Mouse (Mus musculus) lung, embryonic 14.5 days (tissue): ENCODE results near the gene Maml2. TPM values are rescaled to one million over a fixed set of nuclear protein-coding genes. Genes with fewer than 3 reads are reported as not detected.

Experiments
- ATAC-seq: fragments of 200-750 bp; cut with Nextera tagmentation; 2 replicates; pipeline ENCODE4 v1.8.0; 2017; ENCODE audit warnings: mild to moderate bottlenecking, moderate TSS enrichment, moderate library complexity; ENCODE audit not compliant: insufficient read depth
- DNase-seq: peaks from one replicate; pipeline ENCODE4 v3.0.0-alpha.2; 2015
- H3K27ac ChIP-seq: fragments of 300-500 bp; sonication (generic); 2 replicates; pipeline ENCODE4 v1.5.1; 2014; ENCODE audit warnings: low read depth, mild to moderate bottlenecking, moderate library complexity
- H3K27me3 ChIP-seq: fragments of 300-500 bp; sonication (generic); 2 replicates; pipeline ENCODE4 v1.6.1; 2014; ENCODE audit warnings: low read length, control low read depth; ENCODE audit not compliant: insufficient read depth
- H3K36me3 ChIP-seq: fragments of 300-500 bp; sonication (generic); 2 replicates; pipeline ENCODE4 v1.6.1; 2014; ENCODE audit warnings: control low read depth; ENCODE audit not compliant: insufficient read depth
- H3K4me1 ChIP-seq: fragments of 300-500 bp; sonication (generic); 2 replicates; pipeline ENCODE4 v1.6.1; 2014; ENCODE audit warnings: antibody characterized with exemption, control low read depth; ENCODE audit not compliant: insufficient read depth
- H3K4me2 ChIP-seq: fragments of 300-500 bp; sonication (generic); 2 replicates; pipeline ENCODE4 v1.6.1; 2014; ENCODE audit warnings: mild to moderate bottlenecking
- H3K4me3 ChIP-seq: fragments of 300-500 bp; sonication (generic); 2 replicates; pipeline ENCODE4 v1.5.1; 2014; ENCODE audit warnings: low read depth, low read length
- H3K9ac ChIP-seq: fragments of 300-500 bp; sonication (generic); 2 replicates; pipeline ENCODE4 v1.6.1; 2014
- H3K9me3 ChIP-seq: fragments of 300-500 bp; sonication (generic); 2 replicates; pipeline ENCODE4 v1.6.1; 2016; ENCODE audit warnings: low read depth, low read length, control low read depth
- CTCF ChIP-seq: IDR thresholded peaks from 2 replicates; pipeline ENCODE4 v1.5.1; 2016; ENCODE audit warnings: antibody characterized with exemption, low read depth
- WGBS: fragments of 180-500 bp; shearing (Covaris S2); extraction: QIAGEN DNeasy Blood & Tissue Kit; methylation state at CpG from one replicate; pipeline ENCODE4 v1.1.7; 2014; 5-methylcytosine and 5-hydroxymethylcytosine counted together
- polyA plus RNA-seq: library from polyadenylated mRNA; unstranded; fragments of >200 nt; fragmentation: Nextera tagmentation; extraction: Ambion mirVana; gene quantifications from 2 replicates; pipeline ENCODE4 v1.2.1, GENCODE M21; 2014

The Maml2 gene
- polyA plus RNA-seq, 1 experiment from 2014 or later: 12.3 TPM

DNA sequence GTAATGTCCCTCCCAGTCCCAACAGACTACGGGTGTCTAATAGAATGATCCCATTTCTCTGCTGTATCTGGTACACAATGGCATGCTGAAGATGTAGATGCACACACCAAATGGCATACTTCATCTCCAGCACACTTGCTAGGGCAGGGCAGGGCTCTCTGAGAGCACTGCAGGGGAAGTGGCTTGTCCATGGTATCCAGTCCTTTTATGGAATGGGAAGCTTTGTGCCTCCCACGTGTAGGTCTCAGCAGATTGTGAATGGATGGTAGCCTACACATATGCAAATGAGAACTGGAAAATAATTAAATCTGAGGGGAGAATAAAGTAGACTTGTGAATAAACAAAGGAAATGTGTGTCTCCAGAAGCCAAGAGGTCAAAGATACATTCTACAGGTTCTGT is 353.3 kb downstream of the Maml2 start:
- DNase-seq (no peak), ATAC-seq (no peak)
- no peaks in the 10 kb centered on the region for H3K27me3 ChIP-seq
- H3K9me3 ChIP-seq: no peaks in the 10 kb centered on the region
- H3K4me2 ChIP-seq: no peak overlapping the region
- WGBS: 73% methylated on average over 2 of the region's 2 CpGs
- no peak overlapping the region for H3K27ac ChIP-seq
- no peaks in the 10 kb centered on the region for H3K36me3 ChIP-seq
- no peak overlapping the region for H3K4me3 ChIP-seq
- no peaks in the 10 kb centered on the region for H3K4me1 ChIP-seq
- H3K9ac ChIP-seq: no peak overlapping the region
- no peak for TF ChIP-seq CTCF

DNA sequence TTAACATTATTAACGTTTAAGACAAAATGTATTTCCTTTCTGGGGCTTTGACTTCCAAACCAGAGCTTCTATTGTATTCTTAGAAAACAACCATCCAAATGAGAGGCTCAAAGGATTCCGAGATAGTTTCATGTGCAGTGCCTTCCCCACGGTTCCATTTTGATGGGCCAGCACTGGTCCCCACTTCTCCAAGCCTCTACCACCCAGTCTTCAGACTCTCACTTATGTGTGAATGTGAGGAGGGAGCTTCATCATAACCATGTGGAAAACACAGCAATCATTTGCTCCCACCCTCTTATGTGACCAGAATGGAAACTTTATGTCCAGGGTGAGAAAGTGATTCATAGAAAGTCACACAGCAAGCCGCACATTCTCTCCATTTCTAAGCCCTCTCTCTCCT is 354.1 kb downstream of the Maml2 start:
- no peak for TF ChIP-seq CTCF
- no peak overlapping the region for H3K4me3 ChIP-seq
- WGBS: 84% methylated on average over 4 of the region's 4 CpGs

DNA sequence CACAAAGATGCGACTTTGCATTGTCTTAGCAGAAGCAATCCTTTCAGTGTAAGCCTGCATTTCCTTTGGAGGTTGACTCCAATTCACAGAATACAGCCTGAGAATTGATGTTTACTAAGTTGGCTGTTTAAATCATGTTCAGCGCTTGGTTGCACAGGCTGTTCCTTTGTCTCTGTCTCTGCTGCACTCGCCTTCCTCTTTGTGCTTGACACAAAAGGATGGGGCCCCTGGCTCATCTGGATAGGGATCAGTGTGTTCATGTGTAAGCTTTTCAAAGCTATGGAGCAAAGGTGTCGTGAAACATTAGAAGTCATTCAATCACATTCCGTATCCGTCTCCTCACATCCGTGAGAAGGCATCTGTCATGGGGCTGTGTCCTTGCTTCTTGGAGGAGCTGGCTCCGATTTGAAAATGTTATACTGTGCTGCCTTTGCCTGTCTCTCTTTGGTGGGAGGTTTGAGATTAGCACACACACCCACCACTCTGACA is 354.7 kb downstream of the Maml2 start:
- ATAC-seq (peak; percentile 36; the same call in 1 of the 2 replicates), DNase-seq (no peak)
- WGBS: 54% methylated on average over 8 of the region's 8 CpGs
- Histone ChIP-seq H3K27me3 (no peaks in the 10 kb centered on the region), H3K27ac (no peak overlapping the region), H3K4me2 (no peak overlapping the region), H3K4me3 (no peak overlapping the region), H3K9me3 (no peaks in the 10 kb centered on the region), H3K9ac (no peak overlapping the region), H3K4me1 (no peaks in the 10 kb centered on the region), H3K36me3 (no peaks in the 10 kb centered on the region)
- TF ChIP-seq CTCF: no peak

More for the DNA sequence above, 354.1 kb downstream of the Maml2 start:
- no peaks in the 10 kb centered on the region for H3K4me1 ChIP-seq
- DNase-seq: no peak
- H3K27me3 ChIP-seq: no peaks in the 10 kb centered on the region
- ATAC-seq: no peak
- no peak overlapping the region for H3K9ac ChIP-seq
- H3K4me2 ChIP-seq: no peak overlapping the region
- H3K36me3 ChIP-seq: no peaks in the 10 kb centered on the region
- H3K27ac ChIP-seq: no peak overlapping the region
- no peaks in the 10 kb centered on the region for H3K9me3 ChIP-seq

DNA sequence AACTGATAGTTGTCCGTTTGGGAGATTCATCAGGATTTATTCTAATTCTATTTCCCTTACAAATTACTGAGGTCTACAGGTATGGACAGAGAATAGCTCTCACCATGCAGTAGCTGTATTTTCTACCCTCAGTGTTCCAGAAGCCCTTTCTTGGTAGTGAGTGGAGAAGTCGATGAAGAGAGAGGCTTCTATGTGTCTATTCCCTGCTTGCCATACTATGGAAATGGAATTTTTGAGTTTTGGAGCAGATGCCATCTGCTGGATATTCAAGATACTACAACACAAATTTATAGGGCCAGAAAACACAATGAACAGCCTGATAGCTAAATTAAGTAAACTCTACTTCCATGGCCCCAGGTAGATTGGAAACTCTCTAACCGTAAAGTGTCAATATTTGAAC is 355.2 kb downstream of the Maml2 start:
- DNase-seq (peak; percentile 81), ATAC-seq (peak; percentile 48; the same call in 1 of the 2 replicates)
- Histone ChIP-seq H3K9me3 (no peaks in the 10 kb centered on the region), H3K27ac (no peak overlapping the region), H3K4me2 (no peak overlapping the region), H3K27me3 (no peaks in the 10 kb centered on the region), H3K9ac (no peak overlapping the region), H3K4me3 (no peak overlapping the region), H3K36me3 (no peaks in the 10 kb centered on the region), H3K4me1 (no peaks in the 10 kb centered on the region)
- 20% methylated on average over 3 of the region's 3 CpGs for WGBS
- peak; percentile 70 for TF ChIP-seq CTCF

DNA sequence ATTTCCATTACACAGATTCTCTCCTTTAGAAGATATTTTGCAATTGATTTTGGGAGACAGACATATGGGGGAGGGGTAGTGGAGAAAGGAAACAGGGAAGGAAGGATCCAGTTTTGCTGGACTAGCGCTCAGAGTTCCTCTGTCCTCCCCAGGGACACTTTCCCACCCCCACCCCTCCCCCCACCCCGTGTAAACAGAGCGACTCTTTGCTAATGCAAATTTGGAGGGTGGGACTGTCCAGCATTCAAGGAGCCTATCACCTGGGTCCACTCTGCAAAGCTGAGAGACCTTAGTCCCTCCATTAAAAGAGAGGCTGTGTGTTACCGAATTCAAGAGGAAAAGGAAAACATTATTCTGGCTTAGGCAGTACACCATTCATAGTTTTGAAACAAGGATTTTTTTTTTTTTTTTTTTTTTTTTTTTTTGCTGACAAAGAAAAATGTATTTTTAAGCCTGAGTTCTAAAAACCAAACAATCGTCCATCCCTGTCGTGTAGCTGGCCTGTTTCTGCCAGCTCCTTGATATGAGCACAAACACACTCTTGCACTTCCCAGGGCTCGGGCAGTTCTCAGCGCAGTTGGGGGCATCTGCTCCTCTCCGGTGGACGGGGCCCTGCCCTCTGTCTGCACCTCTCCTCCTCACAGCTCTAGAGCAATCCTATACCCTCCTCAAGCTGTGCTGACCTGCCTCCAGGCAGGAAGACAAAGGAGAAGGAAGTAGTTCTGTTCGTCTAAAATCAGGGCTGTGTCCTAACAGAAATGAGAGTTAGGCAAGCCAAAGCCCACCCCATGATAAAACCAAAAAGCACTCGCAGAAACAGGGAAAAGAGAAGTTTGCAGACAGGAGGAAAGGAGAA is 364.2 kb downstream of the Maml2 start:
- H3K27ac ChIP-seq: peak overlapping the region; percentile 72; the same call in 1 of the 2 replicates
- peak overlapping the region; percentile 46 for H3K9ac ChIP-seq

DNA sequence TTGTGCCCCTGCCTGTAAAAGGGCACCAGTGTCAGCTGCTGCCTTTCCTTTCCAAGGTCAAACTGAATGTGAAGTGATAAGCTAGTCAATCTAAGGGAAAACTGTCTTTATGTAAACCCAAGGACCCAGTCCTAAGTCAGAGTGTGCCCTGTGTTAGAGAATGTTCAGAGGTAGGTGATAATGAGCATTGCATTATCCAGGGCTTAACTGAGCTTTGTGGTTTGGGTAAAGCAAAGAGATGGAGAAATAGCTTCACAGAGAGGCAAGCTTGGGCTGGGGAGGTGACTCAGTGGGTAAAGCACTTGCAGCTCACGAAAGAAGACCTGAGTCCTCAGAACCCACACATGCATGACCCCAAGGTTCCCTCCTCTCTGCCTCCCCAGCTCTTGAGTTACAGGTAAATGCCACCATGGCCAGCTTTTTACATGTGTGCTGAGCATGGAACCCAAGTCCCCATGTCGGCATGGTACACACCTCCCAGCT is 367.8 kb downstream of the Maml2 start:
- Histone ChIP-seq H3K4me1 (peaks cover 17% of the 10 kb centered on the region), H3K9ac (no peak overlapping the region), H3K36me3 (no peaks in the 10 kb centered on the region), H3K27ac (no peak overlapping the region), H3K9me3 (no peaks in the 10 kb centered on the region), H3K27me3 (no peaks in the 10 kb centered on the region), H3K4me2 (no peak overlapping the region), H3K4me3 (no peak overlapping the region)
- 77% methylated on average over 2 of the region's 2 CpGs for WGBS
- no peak for TF ChIP-seq CTCF
- no peak for ATAC-seq
- DNase-seq: no peak

More for the DNA sequence above, 364.2 kb downstream of the Maml2 start:
- no peaks in the 10 kb centered on the region for H3K9me3 ChIP-seq
- ATAC-seq: peak; percentile 79
- peak overlapping the region; percentile 55 for H3K4me2 ChIP-seq
- WGBS: 2% methylated on average over 12 of the region's 12 CpGs
- H3K36me3 ChIP-seq: no peaks in the 10 kb centered on the region
- DNase-seq: peak; percentile 37
- no peaks in the 10 kb centered on the region for H3K27me3 ChIP-seq
- H3K4me3 ChIP-seq: 0 out of 2 replicates have a peak overlapping the region, but pooled peaks have one; percentile 10
- TF ChIP-seq CTCF: no peak
- H3K4me1 ChIP-seq: peaks cover 17% of the 10 kb centered on the region

DNA sequence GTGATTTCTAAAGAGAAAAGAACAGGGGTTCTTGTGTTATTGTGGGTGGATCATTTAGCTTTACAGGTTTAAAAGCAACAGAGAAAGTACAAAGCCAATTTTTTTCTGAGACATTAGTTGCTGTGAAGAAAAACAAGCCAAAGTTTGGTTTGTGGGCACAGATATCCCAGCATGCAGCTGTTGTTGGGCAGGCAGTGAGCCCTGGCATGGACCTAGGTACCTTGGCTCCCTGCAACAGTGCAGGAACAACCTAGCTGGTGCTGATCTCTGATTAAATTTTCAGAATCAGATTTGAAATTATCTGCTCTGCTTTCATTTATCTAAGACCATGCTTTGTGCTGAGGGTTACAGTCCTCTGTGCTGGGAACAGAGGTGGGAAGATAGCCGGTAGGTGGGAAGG is 370.2 kb downstream of the Maml2 start:
- H3K36me3 ChIP-seq: no peaks in the 10 kb centered on the region
- DNase-seq: no peak
- ATAC-seq: no peak
- no peak overlapping the region for H3K4me2 ChIP-seq
- no peak overlapping the region for H3K27ac ChIP-seq
- H3K27me3 ChIP-seq: no peaks in the 10 kb centered on the region
- TF ChIP-seq CTCF: no peak
- H3K9ac ChIP-seq: no peak overlapping the region
- no peaks in the 10 kb centered on the region for H3K9me3 ChIP-seq
- 87% methylated on average over 1 of the region's 1 CpGs for whole genome bisulfite sequencing
- H3K4me1 ChIP-seq: no peaks in the 10 kb centered on the region
- H3K4me3 ChIP-seq: no peak overlapping the region
